Mouse (Mus musculus): ENCODE results near the gene Sgsh. TPM values are rescaled to one million over a fixed set of nuclear protein-coding genes. Genes with fewer than 3 reads are reported as not detected.

The Sgsh gene
- polyA plus RNA-seq, 1 experiment from 2014 or later, result 4.7 TPM

- ATAC-seq (ENCODE audit: low FRiP score), result peak; percentile 86
- 2% methylated on average over 31 of the region's 31 CpGs for WGBS
- Histone ChIP-seq H3K9ac (peak overlapping the region; percentile 99), H3K4me3 (peak overlapping the region; percentile 98), H3K27ac (peak overlapping the region; percentile 98), H3K27me3 (peaks cover 12% of the 10 kb centered on the region), H3K4me1 (replicated peaks) (peaks cover 27% of the 10 kb centered on the region), H3K9me3 (no peaks in the 10 kb centered on the region), H3K36me3 (peaks cover 28% of the 10 kb centered on the region), H3K4me2 (peak overlapping the region; percentile 88)
Measured at GRCm38 (mm10) chr11:119300246-119300935, 54.9 kb downstream of the Sgsh start.

- Histone ChIP-seq H3K4me3 (peak within 1 kb of the TSS; percentile 98), H3K4me1 (replicated peaks) (peaks cover 27% of the 10 kb centered on the region), H3K4me2 (peak within 1 kb of the TSS; percentile 88), H3K36me3 (peaks cover 36% of the 10 kb centered on the region), H3K27me3 (peaks cover 8% of the 10 kb centered on the region), H3K9me3 (no peaks in the 10 kb centered on the region), H3K9ac (peak within 1 kb of the TSS; percentile 99), H3K27ac (peak within 1 kb of the TSS; percentile 98)
- WGBS, result under 1% methylated on average over 89 of the region's 89 CpGs
- ATAC-seq (ENCODE audit: low FRiP score), result peak; percentile 94
Measured at GRCm38 (mm10) chr11:119299391-119300245, 55.7 kb downstream of the Sgsh start, which contains the start of gene Eif4a3. Gene Eif4a3, minus strand, starts transcription at chr11:119300089.

GRCm38 (mm10) chr11:119298917-119299316 lies 56.4 kb downstream of the Sgsh start:
- peak overlapping the region; percentile 98 for H3K4me3 ChIP-seq
- ATAC-seq (ENCODE audit: low FRiP score), result no peak

GRCm38 (mm10) chr11:119297996-119298395 lies 57.3 kb downstream of the Sgsh start:
- Histone ChIP-seq H3K27ac (no peak overlapping the region), H3K9ac (no peak overlapping the region), H3K9me3 (no peaks in the 10 kb centered on the region), H3K4me2 (peak overlapping the region; percentile 88), H3K27me3 (no peaks in the 10 kb centered on the region; the same call in 1 of the 2 replicates), H3K4me1 (replicated peaks) (peaks cover 27% of the 10 kb centered on the region), H3K36me3 (peaks cover 52% of the 10 kb centered on the region), H3K4me3 (peak overlapping the region; percentile 98; the same call in 1 of the 2 replicates)
- ATAC-seq (ENCODE audit: low FRiP score), result no peak
- whole genome bisulfite sequencing, result 87% methylated on average over 6 of the region's 6 CpGs

More at GRCm38 (mm10) chr11:119298917-119299316, 56.4 kb downstream of the Sgsh start:
- H3K27ac ChIP-seq, result peak overlapping the region; percentile 98; the same call in 1 of the 2 replicates
- H3K4me1 ChIP-seq (replicated peaks), result peaks cover 27% of the 10 kb centered on the region
- H3K27me3 ChIP-seq, result peaks cover 3% of the 10 kb centered on the region; the same call in 1 of the 2 replicates
- H3K36me3 ChIP-seq, result peaks cover 43% of the 10 kb centered on the region
- H3K9ac ChIP-seq, result peak overlapping the region; percentile 99
- H3K4me2 ChIP-seq, result peak overlapping the region; percentile 88
- WGBS, result 20% methylated on average over 7 of the region's 7 CpGs
- H3K9me3 ChIP-seq, result no peaks in the 10 kb centered on the region

MicroRNA genes within 50 kb of the gene (microRNA counts, 519-probe panel; counts per million panel counts)
- microRNA mmu-miR-1932, result 51.3 counts per million

Small RNAs within 50 kb of the gene (microRNA-seq; reads per million reads assigned to microRNA genes)
- gene Mir1932, result not detected

Other genes with a start within 250 kb of the Sgsh start
- gene Tbc1d16, start 127.0 kb downstream of the Sgsh start, polyA plus RNA-seq (2015; fragmentation: Nextera tagmentation; extraction: Ambion mirVana), result 57.4 and 61.1 TPM in 2 replicates
- gene Ccdc40, start 127.0 kb downstream of the Sgsh start, polyA plus RNA-seq (2015; fragmentation: Nextera tagmentation; extraction: Ambion mirVana), result 14.6 and 18.0 TPM in 2 replicates
- gene Gaa, start 87.6 kb downstream of the Sgsh start, polyA plus RNA-seq (2015; fragmentation: Nextera tagmentation; extraction: Ambion mirVana), result 59.6 and 62.3 TPM in 2 replicates
- 266 and 296 TPM in 2 replicates for gene Eif4a3, start 55.4 kb downstream of the Sgsh start, polyA plus RNA-seq (2015; fragmentation: Nextera tagmentation; extraction: Ambion mirVana)
- gene Card14, start 47.8 kb downstream of the Sgsh start, polyA plus RNA-seq (2015; fragmentation: Nextera tagmentation; extraction: Ambion mirVana), result 0.06 and 0.09 TPM in 2 replicates
- gene Slc26a11, start within 50 bp of the Sgsh start, polyA plus RNA-seq (2015; fragmentation: Nextera tagmentation; extraction: Ambion mirVana), result 4.8 and 5.3 TPM in 2 replicates
- gene Rnf213, start 37.6 kb upstream of the Sgsh start, polyA plus RNA-seq (2015; fragmentation: Nextera tagmentation; extraction: Ambion mirVana), result 0.70 and 0.94 TPM in 2 replicates
- 15.5 and 20.9 TPM in 2 replicates for gene Endov, start 135.8 kb upstream of the Sgsh start, polyA plus RNA-seq (2015; fragmentation: Nextera tagmentation; extraction: Ambion mirVana)
- 12.6 and 15.2 TPM in 2 replicates for gene Nptx1, start 192.2 kb upstream of the Sgsh start, polyA plus RNA-seq (2015; fragmentation: Nextera tagmentation; extraction: Ambion mirVana)
- 10.2 and 10.6 TPM in 2 replicates for gene Rptor, start 247.4 kb upstream of the Sgsh start, polyA plus RNA-seq (2015; fragmentation: Nextera tagmentation; extraction: Ambion mirVana)

Data from hindbrain, embryonic 13.5 days (tissue).